Mouse (Mus musculus) thymus, adult 2 months (tissue): ENCODE measurements around the gene Mthfsl. TPM values are rescaled to one million over a fixed set of nuclear protein-coding genes. Genes with fewer than 3 reads are reported as not detected.
"Not testable (repeated sequence)": the region's sequence is repeated elsewhere in the genome, so short reads cannot be mapped to it uniquely, and the experiment has no call there.

Experiments used
- DNase-seq: peaks from one replicate; pipeline ENCODE4 v3.0.0; 2021
- H3K27ac ChIP-seq: fragments of 200-500 bp; 2 replicates; pipeline ENCODE4 v1.5.1; 2012; ENCODE audit warnings: low read length, control low read depth; ENCODE audit not compliant: control insufficient read depth, insufficient read depth
- H3K27me3 ChIP-seq: fragments of 200-500 bp; 2 replicates; pipeline ENCODE4 v1.6.1; 2012; ENCODE audit warnings: mild to moderate bottlenecking, low read length, moderate library complexity, mixed read lengths; ENCODE audit not compliant: control insufficient read depth, insufficient read depth
- H3K36me3 ChIP-seq: fragments of 200-500 bp; 2 replicates; pipeline ENCODE4 v1.6.1; 2012; ENCODE audit warnings: mild to moderate bottlenecking, low read length, moderate library complexity; ENCODE audit not compliant: control insufficient read depth, insufficient read depth
- H3K4me1 ChIP-seq: fragments of 200-500 bp; replicated peaks from 2 replicates; pipeline ENCODE4 v1.6.1; 2012; ENCODE audit warnings: low read length; ENCODE audit not compliant: control insufficient read depth, insufficient read depth
- H3K4me3 ChIP-seq: fragments of 200-500 bp; 2 replicates; pipeline ENCODE4 v1.5.1; 2012; ENCODE audit warnings: mild to moderate bottlenecking, low read length, control low read depth, moderate library complexity; ENCODE audit not compliant: control insufficient read depth, insufficient read depth
- CTCF ChIP-seq: fragments of 200-500 bp; IDR thresholded peaks from 2 replicates; pipeline ENCODE4 v1.5.1; 2012; ENCODE audit warnings: mild to moderate bottlenecking, control low read depth, low read length, moderate library complexity, borderline replicate concordance; ENCODE audit not compliant: control insufficient read depth, poor library complexity, insufficient read depth; ENCODE audit errors: extremely low read depth
- POLR2A ChIP-seq: fragments of 200-500 bp; IDR thresholded peaks from 2 replicates; pipeline ENCODE4 v1.6.1; 2012; ENCODE audit warnings: mild to moderate bottlenecking, low read length, control low read depth, moderate library complexity; ENCODE audit not compliant: control insufficient read depth, poor library complexity, insufficient read depth; ENCODE audit errors: extremely low read depth
- WGBS: fragments of 180-500 bp; shearing (Covaris S2); methylation state at CpG from one replicate; pipeline ENCODE4 v1.1.7; 2018; 5-methylcytosine and 5-hydroxymethylcytosine counted together
- polyA plus RNA-seq: library from polyadenylated mRNA; depleted of rRNA; stranded (reverse); fragments of >200 nt; gene quantifications from 2 replicates; pipeline ENCODE4 v1.2.3, GENCODE M21; 2012; rRNA removed

Gene Mthfsl
- polyA plus RNA-seq, 1 experiment, result 15.2 TPM

DNA sequence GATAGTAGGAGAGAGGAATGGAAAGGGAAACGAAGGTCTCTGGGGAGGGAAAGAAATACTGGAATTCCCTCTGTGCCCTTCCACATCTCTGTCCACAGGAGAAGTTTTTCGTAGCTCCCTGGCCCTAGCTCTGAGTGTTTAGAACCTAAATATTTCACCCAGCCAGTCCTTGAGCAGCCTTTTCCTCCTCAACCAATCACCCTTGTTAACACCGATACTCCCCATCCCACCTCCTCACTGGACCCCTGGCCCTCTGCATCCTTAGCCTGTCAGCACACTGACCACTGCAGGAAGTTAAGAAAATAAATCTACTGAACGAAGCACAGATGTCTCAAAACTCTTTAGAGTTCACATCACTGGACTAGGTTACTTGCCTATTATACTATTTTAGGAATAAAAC, 13.4 kb downstream of the Mthfsl start:
- DNase-seq, result no peak
- Histone ChIP-seq H3K27me3 (no peaks in the 10 kb centered on the region), H3K4me1 (no peaks in the 10 kb centered on the region; the same call in 1 of the 2 replicates), H3K27ac (no peak overlapping the region), H3K4me3 (no peak overlapping the region), H3K36me3 (no peaks in the 10 kb centered on the region)
- 93% methylated on average over 4 of the region's 4 CpGs for WGBS
- TF ChIP-seq CTCF, result no peak
- no peak for TF ChIP-seq POLR2A

GRCm38 (mm10) chr9:88705157-88705556, 14.9 kb downstream of the Mthfsl start:
- not testable (repeated sequence) for H3K4me1 ChIP-seq, H3K36me3 ChIP-seq, DNase-seq, H3K4me3 ChIP-seq, H3K27me3 ChIP-seq, H3K27ac ChIP-seq
- WGBS, result 94% methylated on average over 8 of the region's 8 CpGs

- H3K4me3 ChIP-seq, DNase-seq: not testable (repeated sequence)
- WGBS, result 86% methylated on average over 1 of the region's 2 CpGs
Observed at GRCm38 (mm10) chr9:88698746-88699145, 21.4 kb downstream of the Mthfsl start.

GRCm38 (mm10) chr9:88691307-88691706, 28.8 kb downstream of the Mthfsl start:
- 88% methylated on average over 2 of the region's 2 CpGs for WGBS
- not testable (repeated sequence) for H3K27ac ChIP-seq, DNase-seq, H3K4me1 ChIP-seq, H3K36me3 ChIP-seq, H3K4me3 ChIP-seq, H3K27me3 ChIP-seq

More at GRCm38 (mm10) chr9:88698746-88699145, 21.4 kb downstream of the Mthfsl start:
- not testable (repeated sequence) for H3K36me3 ChIP-seq, H3K4me1 ChIP-seq, H3K27ac ChIP-seq, H3K27me3 ChIP-seq

- not testable (repeated sequence) for DNase-seq, H3K36me3 ChIP-seq, H3K27me3 ChIP-seq, H3K4me1 ChIP-seq, H3K4me3 ChIP-seq, H3K27ac ChIP-seq
- 69% methylated on average over 3 of the region's 3 CpGs for WGBS
Observed at GRCm38 (mm10) chr9:88689451-88689850, 30.6 kb downstream of the Mthfsl start.

GRCm38 (mm10) chr9:88686719-88687118, 33.4 kb downstream of the Mthfsl start:
- DNase-seq, H3K4me1 ChIP-seq, H3K27ac ChIP-seq, H3K27me3 ChIP-seq, H3K4me3 ChIP-seq, H3K36me3 ChIP-seq: not testable (repeated sequence)
- 95% methylated on average over 1 of the region's 1 CpGs for WGBS

DNA sequence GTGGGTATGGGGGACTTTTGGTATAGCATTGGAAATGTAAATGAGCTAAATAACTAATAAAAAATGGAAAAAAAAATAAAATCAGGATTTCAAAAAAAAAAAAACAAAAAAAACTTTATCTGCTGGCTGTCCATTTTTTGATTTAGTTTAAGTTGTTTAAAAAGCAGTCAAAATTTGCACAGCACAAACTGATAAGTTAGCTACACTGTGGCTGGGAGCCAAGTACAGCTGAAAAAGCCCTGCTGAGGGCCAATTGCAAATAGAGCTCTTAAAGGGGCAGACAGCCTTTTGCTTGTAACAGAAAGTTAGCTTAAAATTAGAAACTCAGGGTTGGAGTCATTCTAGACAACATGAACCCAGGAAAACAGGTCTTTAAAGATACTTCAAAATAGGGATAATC, 61.8 kb downstream of the Mthfsl start:
- not testable (repeated sequence) for H3K4me3 ChIP-seq, H3K36me3 ChIP-seq, H3K27me3 ChIP-seq, DNase-seq, H3K27ac ChIP-seq, H3K4me1 ChIP-seq

DNA sequence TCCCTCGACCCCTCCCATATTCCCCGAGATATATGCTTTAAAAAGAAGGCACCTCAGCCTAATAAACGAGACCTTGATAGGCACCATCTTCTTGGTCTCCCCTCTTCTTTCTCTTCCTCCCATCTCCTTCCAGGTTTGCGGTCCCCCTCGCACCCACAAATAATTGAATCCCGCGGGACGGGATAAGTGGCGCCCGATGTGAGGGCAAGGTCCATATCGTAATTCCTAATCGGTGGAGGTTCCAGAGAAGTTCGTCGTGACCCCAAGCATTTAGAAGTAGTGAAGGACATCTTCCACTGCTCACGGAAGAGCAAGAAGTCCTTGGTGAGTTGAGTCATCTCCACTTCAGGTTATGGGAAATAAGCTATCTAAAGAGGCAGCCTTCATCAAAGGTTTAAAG, 69.4 kb downstream of the Mthfsl start:
- not testable (repeated sequence) for DNase-seq, H3K4me3 ChIP-seq, H3K4me1 ChIP-seq, H3K27me3 ChIP-seq, H3K36me3 ChIP-seq, H3K27ac ChIP-seq
- WGBS, result 98% methylated on average over 13 of the region's 15 CpGs

Other genes with a start within 250 kb of the Mthfsl start
- 12.4 and 15.9 TPM in 2 replicates for gene Syncrip, start 237.7 kb downstream of the Mthfsl start, polyA plus RNA-seq
- 6.3 and 8.6 TPM in 2 replicates for gene Zfp949, start 172.3 kb downstream of the Mthfsl start, polyA plus RNA-seq
- 0.06 and 0.11 TPM in 2 replicates for gene Trim43a, start 139.4 kb downstream of the Mthfsl start, polyA plus RNA-seq
- gene Bcl2a1d, start 11.6 kb upstream of the Mthfsl start, polyA plus RNA-seq, result 8.5 and 13.2 TPM in 2 replicates
- not detected in 2 replicates for gene Trim43c, start 118.9 kb upstream of the Mthfsl start, polyA plus RNA-seq
- gene Bcl2a1a, start 236.6 kb upstream of the Mthfsl start, polyA plus RNA-seq, result 5.3 and 6.9 TPM in 2 replicates